Mouse (Mus musculus) heart, adult 2 months (tissue): ENCODE results near the gene Tmem208.

ENCODE experiments used
- CTCF ChIP-seq: fragments of 200-600 bp; IDR thresholded peaks from 2 replicates; pipeline ENCODE4 v1.8.1; 2022; ENCODE audit warnings: antibody characterized with exemption, mild to moderate bottlenecking, moderate library complexity
- POLR2A ChIP-seq: fragments of 200-500 bp; IDR thresholded peaks from 2 replicates; pipeline ENCODE4 v1.6.1; 2011; ENCODE audit warnings: mild to moderate bottlenecking, low read depth, low read length, control low read depth; ENCODE audit not compliant: insufficient read depth

DNA sequence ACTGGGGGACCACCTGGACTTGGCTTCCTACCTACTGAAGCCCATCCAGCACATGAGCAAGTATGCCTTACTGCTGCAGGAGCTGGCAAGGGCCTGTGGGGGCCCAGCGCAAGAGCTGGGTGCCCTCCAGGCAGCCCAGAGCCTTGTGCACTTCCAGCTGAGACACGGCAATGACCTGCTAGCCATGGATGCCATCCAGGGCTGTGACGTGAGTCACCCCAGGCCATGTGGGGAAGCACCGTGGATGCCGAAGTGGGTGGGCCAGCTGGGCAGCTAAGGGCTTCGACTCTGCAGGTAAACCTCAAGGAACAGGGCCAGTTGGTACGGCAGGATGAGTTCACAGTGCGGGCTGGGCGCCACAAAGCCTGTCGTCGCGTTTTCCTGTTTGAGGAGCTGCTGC lies 54.2 kb downstream of the Tmem208 start:
- TF ChIP-seq CTCF = no peak
- no peak for TF ChIP-seq POLR2A
